Mouse (Mus musculus): Measurements from ENCODE around the gene Rnf34.
A peak's percentile ranks its signal among the peaks of the same experiment; 100 is the strongest.

Rnf34 gene

GRCm38 (mm10) chr5:122849521-122850318 lies at the start of gene Rnf34:
TSS of gene Rnf34 (plus strand) at chr5:122850048.
- DNase-seq (ENCODE audit: low read depth, low spot score): peak; percentile 97

- DNase-seq (ENCODE audit: low read depth, low spot score): no peak
Measured at GRCm38 (mm10) chr5:122800345-122801010, 49.4 kb upstream of the Rnf34 start.

GRCm38 (mm10) chr5:122801684-122802083 lies 48.2 kb upstream of the Rnf34 start:
- no peak for DNase-seq (ENCODE audit: low read depth, low spot score)

GRCm38 (mm10) chr5:122802706-122803105 lies 47.1 kb upstream of the Rnf34 start:
- DNase-seq (ENCODE audit: low read depth, low spot score): no peak

- no peak for DNase-seq (ENCODE audit: low read depth, low spot score)
Measured at GRCm38 (mm10) chr5:122805503-122805902, 44.3 kb upstream of the Rnf34 start.

GRCm38 (mm10) chr5:122811364-122812079 lies 38.3 kb upstream of the Rnf34 start:
- DNase-seq (ENCODE audit: low read depth, low spot score): peak; percentile 64

GRCm38 (mm10) chr5:122812699-122813098 lies 37.1 kb upstream of the Rnf34 start:
- no peak for DNase-seq (ENCODE audit: low read depth, low spot score)

- peak; percentile 97 for DNase-seq (ENCODE audit: low read depth, low spot score)
Measured at GRCm38 (mm10) chr5:122820777-122821523, 28.9 kb upstream of the Rnf34 start, which contains the start of gene Anapc5. TSS of gene Anapc5 (minus strand) at chr5:122821339.

- no peak for DNase-seq (ENCODE audit: low read depth, low spot score)
Measured at GRCm38 (mm10) chr5:122821524-122821885, 28.3 kb upstream of the Rnf34 start.

GRCm38 (mm10) chr5:122822441-122822840 lies 27.4 kb upstream of the Rnf34 start:
- DNase-seq (ENCODE audit: low read depth, low spot score): no peak

GRCm38 (mm10) chr5:122823976-122824375 lies 25.9 kb upstream of the Rnf34 start:
- DNase-seq (ENCODE audit: low read depth, low spot score): no peak

- DNase-seq (ENCODE audit: low read depth, low spot score): no peak
Measured at GRCm38 (mm10) chr5:122824450-122824849, 25.4 kb upstream of the Rnf34 start.

- no peak for DNase-seq (ENCODE audit: low read depth, low spot score)
Measured at GRCm38 (mm10) chr5:122825099-122825498, 24.7 kb upstream of the Rnf34 start.

GRCm38 (mm10) chr5:122832536-122832935 lies 17.3 kb upstream of the Rnf34 start:
- DNase-seq (ENCODE audit: low read depth, low spot score): no peak

- DNase-seq (ENCODE audit: low read depth, low spot score): no peak
Measured at GRCm38 (mm10) chr5:122832996-122833395, 16.9 kb upstream of the Rnf34 start.

GRCm38 (mm10) chr5:122841126-122841525 lies 8.7 kb upstream of the Rnf34 start:
- DNase-seq (ENCODE audit: low read depth, low spot score): no peak

- DNase-seq (ENCODE audit: low read depth, low spot score): no peak
Measured at GRCm38 (mm10) chr5:122843799-122844198, 6.0 kb upstream of the Rnf34 start.

GRCm38 (mm10) chr5:122850319-122851002 lies 613 bp downstream of the Rnf34 start:
- DNase-seq (ENCODE audit: low read depth, low spot score): no peak

GRCm38 (mm10) chr5:122852611-122853010 lies 2.8 kb downstream of the Rnf34 start:
- no peak for DNase-seq (ENCODE audit: low read depth, low spot score)

- no peak for DNase-seq (ENCODE audit: low read depth, low spot score)
Measured at GRCm38 (mm10) chr5:122855858-122856257, 6.0 kb downstream of the Rnf34 start.

- DNase-seq (ENCODE audit: low read depth, low spot score): no peak
Measured at GRCm38 (mm10) chr5:122863053-122863452, 13.2 kb downstream of the Rnf34 start.
